Mouse (Mus musculus) hindbrain, embryonic 13.5 days (tissue): Measurements from ENCODE around the gene Zer1. TPM values are rescaled to one million over a fixed set of nuclear protein-coding genes. Genes with fewer than 3 reads are reported as not detected.
"Not testable (repeated sequence)": the region's sequence is repeated elsewhere in the genome, so short reads cannot be mapped to it uniquely, and the experiment has no call there.

Source experiments
- ATAC-seq: fragments of 200-750 bp; cut with Nextera tagmentation; 2 replicates; pipeline ENCODE4 v1.8.0; 2017; ENCODE audit warnings: moderate TSS enrichment; ENCODE audit not compliant: low FRiP score
- H3K27ac ChIP-seq: fragments of 300-500 bp; sonication (generic); 2 replicates; pipeline ENCODE4 v1.5.1; 2015; ENCODE audit warnings: inconsistent platforms, mild to moderate bottlenecking, moderate library complexity
- H3K27me3 ChIP-seq: fragments of 300-500 bp; sonication (generic); 2 replicates; pipeline ENCODE4 v1.6.1; 2015; ENCODE audit warnings: mild to moderate bottlenecking, inconsistent platforms
- H3K36me3 ChIP-seq: fragments of 300-500 bp; sonication (generic); 2 replicates; pipeline ENCODE4 v1.6.1; 2015; ENCODE audit warnings: mild to moderate bottlenecking, inconsistent platforms
- H3K4me1 ChIP-seq: fragments of 300-500 bp; sonication (generic); replicated peaks from 2 replicates; pipeline ENCODE4 v1.6.1; 2015; ENCODE audit warnings: inconsistent platforms
- H3K4me2 ChIP-seq: fragments of 300-500 bp; sonication (generic); 2 replicates; pipeline ENCODE4 v1.6.1; 2015; ENCODE audit warnings: inconsistent platforms, mild to moderate bottlenecking, moderate library complexity
- H3K4me3 ChIP-seq: fragments of 300-500 bp; sonication (generic); 2 replicates; pipeline ENCODE4 v1.5.1; 2015; ENCODE audit warnings: mild to moderate bottlenecking, inconsistent platforms
- H3K9ac ChIP-seq: fragments of 300-500 bp; sonication (generic); 2 replicates; pipeline ENCODE4 v1.6.1; 2015; ENCODE audit warnings: mild to moderate bottlenecking, inconsistent platforms
- H3K9me3 ChIP-seq: fragments of 300-500 bp; sonication (generic); 2 replicates; pipeline ENCODE4 v1.6.1; 2016; ENCODE audit warnings: inconsistent platforms
- WGBS: fragments of 180-500 bp; shearing (Covaris S2); methylation state at CpG from one replicate; pipeline ENCODE4 v1.1.7; 2015; 5-methylcytosine and 5-hydroxymethylcytosine counted together
- polyA plus RNA-seq: library from polyadenylated mRNA; unstranded; fragments of >200 nt; fragmentation: Nextera tagmentation; extraction: Ambion mirVana; gene quantifications from 2 replicates; pipeline ENCODE4 v1.2.1, GENCODE M21; 2015

Gene Zer1
- polyA plus RNA-seq, 1 experiment from 2014 or later, result 14.1 TPM

GRCm38 (mm10) chr2:30144436-30144835 is 20.1 kb upstream of the Zer1 start:
- no peak for ATAC-seq
- Histone ChIP-seq H3K36me3 (peaks cover 91% of the 10 kb centered on the region), H3K4me2 (no peak overlapping the region), H3K27me3 (no peaks in the 10 kb centered on the region), H3K9ac (0 out of 2 replicates have a peak overlapping the region, but pooled peaks have one; percentile 35), H3K27ac (no peak overlapping the region), H3K9me3 (no peaks in the 10 kb centered on the region), H3K4me3 (no peak overlapping the region), H3K4me1 (no peaks in the 10 kb centered on the region; the same call in 1 of the 2 replicates)
- WGBS, result 95% methylated on average over 4 of the region's 4 CpGs

GRCm38 (mm10) chr2:30140021-30140420 is 15.6 kb upstream of the Zer1 start:
- 92% methylated on average over 4 of the region's 4 CpGs for WGBS
- not testable (repeated sequence) for H3K9ac ChIP-seq, H3K4me2 ChIP-seq, H3K27ac ChIP-seq, H3K27me3 ChIP-seq, H3K9me3 ChIP-seq, H3K4me3 ChIP-seq, ATAC-seq
- peaks cover 87% of the 10 kb centered on the region for H3K36me3 ChIP-seq
- H3K4me1 ChIP-seq, result peaks cover 15% of the 10 kb centered on the region

- H3K9ac ChIP-seq, result no peak overlapping the region
- no peaks in the 10 kb centered on the region for H3K9me3 ChIP-seq
- 95% methylated on average over 10 of the region's 10 CpGs for WGBS
- peaks cover 31% of the 10 kb centered on the region for H3K4me1 ChIP-seq
- H3K27me3 ChIP-seq, result no peaks in the 10 kb centered on the region
- no peak overlapping the region for H3K4me3 ChIP-seq
- ATAC-seq, result no peak
- H3K36me3 ChIP-seq, result peaks cover 52% of the 10 kb centered on the region
- no peak overlapping the region for H3K27ac ChIP-seq
- H3K4me2 ChIP-seq, result no peak overlapping the region
These were observed 12.1 kb upstream of the Zer1 start for GRCm38 (mm10) chr2:30136458-30136857.

DNA sequence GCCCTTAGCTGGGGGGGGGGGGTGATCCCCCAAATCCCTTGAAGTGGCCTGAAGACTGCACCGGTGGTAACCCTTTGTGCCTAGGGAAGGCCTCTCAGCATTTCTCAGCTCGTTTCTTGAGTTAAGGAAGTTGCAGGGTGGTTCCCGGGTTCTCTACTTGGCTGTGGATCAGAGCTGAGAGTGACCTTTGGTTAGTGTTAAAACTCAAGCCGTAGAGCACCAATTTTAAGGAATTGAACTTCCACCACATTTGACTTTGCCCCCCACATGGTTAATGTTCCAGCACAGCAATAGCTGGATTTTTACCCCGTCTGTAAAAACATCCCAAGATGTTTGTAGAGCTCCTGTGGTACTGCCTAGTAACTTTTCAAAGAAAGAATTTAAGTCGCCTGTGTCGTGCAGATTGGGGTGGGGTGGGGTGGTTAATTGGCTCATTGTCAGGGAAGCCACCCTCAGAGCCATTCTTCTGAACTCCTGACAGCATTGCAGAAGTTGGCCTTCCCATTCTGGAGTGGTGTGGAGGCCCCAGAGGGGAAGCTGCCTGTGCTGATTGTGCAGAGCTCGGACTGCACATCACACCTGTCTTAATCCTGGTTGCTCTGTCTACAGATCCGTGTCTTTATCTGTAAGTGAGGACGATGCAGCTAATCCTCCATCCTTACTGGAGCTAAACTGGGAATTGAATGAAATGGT is 10.7 kb upstream of the Zer1 start:
- ATAC-seq, result no peak
- H3K27ac ChIP-seq, result no peak overlapping the region; the same call in 1 of the 2 replicates

DNA sequence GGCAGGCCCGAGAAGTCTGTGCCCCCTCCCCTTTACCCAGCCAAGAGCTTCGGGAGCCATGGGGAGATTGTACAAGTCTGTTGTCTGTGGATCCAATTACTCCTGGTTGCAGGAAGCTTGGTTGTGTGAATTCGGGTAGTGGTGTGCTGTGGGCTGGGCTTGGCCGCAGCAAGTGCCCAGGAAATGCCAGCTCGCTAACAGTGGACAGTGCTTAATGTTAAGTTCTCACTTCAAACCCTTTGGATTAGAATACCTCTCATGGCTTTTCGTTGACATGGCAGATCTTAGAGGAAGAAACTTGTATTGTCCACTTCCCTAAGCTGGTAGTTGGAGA is 10.0 kb upstream of the Zer1 start:
- ATAC-seq, result no peak
- Histone ChIP-seq H3K36me3 (peaks cover 35% of the 10 kb centered on the region), H3K27ac (peak overlapping the region; percentile 88), H3K4me2 (peak overlapping the region; percentile 97), H3K9me3 (no peaks in the 10 kb centered on the region), H3K27me3 (no peaks in the 10 kb centered on the region), H3K9ac (peak overlapping the region; percentile 89), H3K4me3 (peak overlapping the region; percentile 74), H3K4me1 (peaks cover 31% of the 10 kb centered on the region)
- WGBS, result 41% methylated on average over 6 of the region's 6 CpGs

More for the DNA sequence above, 10.7 kb upstream of the Zer1 start:
- H3K36me3 ChIP-seq, result peaks cover 38% of the 10 kb centered on the region
- peak overlapping the region; percentile 74 for H3K4me3 ChIP-seq
- peak overlapping the region; percentile 97 for H3K4me2 ChIP-seq
- H3K4me1 ChIP-seq, result peaks cover 31% of the 10 kb centered on the region
- H3K9ac ChIP-seq, result peak overlapping the region; percentile 89
- H3K27me3 ChIP-seq, result no peaks in the 10 kb centered on the region
- WGBS, result 52% methylated on average over 10 of the region's 10 CpGs
- H3K9me3 ChIP-seq, result no peaks in the 10 kb centered on the region

DNA sequence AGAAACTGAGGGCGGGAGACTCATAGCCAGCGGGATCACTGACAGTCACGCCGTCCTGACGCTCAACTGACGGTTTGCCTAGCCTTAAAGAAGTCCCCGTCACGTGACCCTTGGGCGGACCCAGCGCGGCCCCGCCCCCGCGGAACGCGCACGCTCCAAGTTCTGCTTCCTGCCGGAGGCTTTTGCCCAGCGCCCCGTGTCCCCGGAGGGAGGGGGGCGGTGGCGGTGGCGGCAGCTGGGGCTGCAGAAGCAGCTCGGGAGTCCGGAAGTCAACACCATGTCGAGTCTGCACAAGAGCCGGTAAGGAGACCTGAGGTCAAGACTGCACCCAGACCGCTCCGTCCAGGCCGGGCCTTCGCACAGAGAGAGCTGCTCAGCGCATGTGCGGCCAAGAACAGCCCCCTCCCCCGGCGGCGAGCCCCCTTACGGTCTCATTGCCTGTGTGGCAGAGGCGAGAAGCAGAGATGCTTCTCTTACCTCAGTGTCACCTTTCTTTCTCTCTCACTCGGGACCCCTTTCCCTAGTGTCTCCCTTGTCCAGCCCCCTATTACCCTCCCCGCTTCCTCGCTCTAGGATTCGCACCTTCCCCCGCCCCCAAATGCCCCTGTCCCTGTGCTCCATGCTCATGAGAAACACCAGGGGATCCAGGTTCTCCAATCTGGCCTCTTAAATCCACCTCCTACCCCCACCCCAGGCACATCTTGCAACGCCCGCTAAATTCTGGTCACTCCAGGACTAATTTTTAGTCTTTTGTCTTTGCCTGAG is 9.4 kb upstream of the Zer1 start, which contains the start of gene Tbc1d13:
Tbc1d13 (plus strand) TSS at position 134 of the 765 bp plus-strand sequence.
- Histone ChIP-seq H3K36me3 (peaks cover 32% of the 10 kb centered on the region), H3K9ac (peak within 1 kb of the TSS; percentile 89), H3K4me1 (peaks cover 31% of the 10 kb centered on the region), H3K9me3 (no peaks in the 10 kb centered on the region), H3K4me2 (peak within 1 kb of the TSS; percentile 97), H3K27ac (peak within 1 kb of the TSS; percentile 88), H3K27me3 (no peaks in the 10 kb centered on the region), H3K4me3 (peak within 1 kb of the TSS; percentile 74)
- ATAC-seq, result peak; percentile 91
- under 1% methylated on average over 46 of the region's 46 CpGs for WGBS

DNA sequence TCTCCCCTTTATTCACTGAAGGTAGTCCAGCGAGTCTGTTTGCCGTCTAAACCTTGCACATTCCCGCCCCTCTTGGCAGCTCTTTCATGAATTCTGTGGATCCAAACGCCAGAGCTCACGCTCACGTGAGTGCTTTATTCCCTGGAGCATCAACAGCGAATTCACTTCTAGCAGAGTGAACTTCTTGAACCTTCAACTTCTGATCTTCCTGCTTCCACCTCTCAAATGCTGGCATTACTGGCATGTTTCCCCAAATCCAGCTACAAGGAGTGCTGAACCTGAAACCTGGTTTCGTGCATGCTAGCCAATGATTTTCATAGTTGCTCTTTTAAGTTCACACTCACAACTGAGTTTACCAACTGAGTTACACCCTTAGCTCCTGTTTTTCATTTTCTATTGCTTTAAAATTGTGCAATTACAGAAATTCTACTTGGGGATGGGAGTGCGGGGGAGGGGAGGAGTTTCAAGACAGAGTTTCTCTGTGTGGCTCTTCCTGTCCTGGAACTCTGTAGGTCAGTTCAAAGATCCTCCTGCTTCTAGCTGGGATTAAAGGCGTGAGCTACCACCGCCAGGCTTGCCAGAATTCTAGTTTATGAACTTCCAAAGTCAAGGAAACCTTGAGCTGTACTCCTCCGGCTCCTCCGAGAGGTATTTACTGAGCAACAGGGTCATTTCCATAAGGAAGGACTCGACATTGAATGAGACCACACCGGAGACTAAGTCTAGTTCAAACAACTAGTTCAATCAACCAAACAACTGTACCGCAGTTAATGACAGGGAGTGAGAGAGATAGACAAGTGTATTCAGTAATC is 8.6 kb upstream of the Zer1 start:
- Histone ChIP-seq H3K27ac (peak overlapping the region; percentile 88), H3K9me3 (no peaks in the 10 kb centered on the region), H3K4me3 (peak overlapping the region; percentile 74), H3K4me1 (peaks cover 31% of the 10 kb centered on the region), H3K27me3 (no peaks in the 10 kb centered on the region), H3K4me2 (peak overlapping the region; percentile 97), H3K36me3 (peaks cover 27% of the 10 kb centered on the region), H3K9ac (peak overlapping the region; percentile 89)
- peak; percentile 26 for ATAC-seq
- 29% methylated on average over 16 of the region's 16 CpGs for WGBS

- not testable (repeated sequence) for H3K9me3 ChIP-seq, H3K4me3 ChIP-seq
- 78% methylated on average over 5 of the region's 5 CpGs for WGBS
These were observed 6.9 kb upstream of the Zer1 start for GRCm38 (mm10) chr2:30131240-30131639.

DNA sequence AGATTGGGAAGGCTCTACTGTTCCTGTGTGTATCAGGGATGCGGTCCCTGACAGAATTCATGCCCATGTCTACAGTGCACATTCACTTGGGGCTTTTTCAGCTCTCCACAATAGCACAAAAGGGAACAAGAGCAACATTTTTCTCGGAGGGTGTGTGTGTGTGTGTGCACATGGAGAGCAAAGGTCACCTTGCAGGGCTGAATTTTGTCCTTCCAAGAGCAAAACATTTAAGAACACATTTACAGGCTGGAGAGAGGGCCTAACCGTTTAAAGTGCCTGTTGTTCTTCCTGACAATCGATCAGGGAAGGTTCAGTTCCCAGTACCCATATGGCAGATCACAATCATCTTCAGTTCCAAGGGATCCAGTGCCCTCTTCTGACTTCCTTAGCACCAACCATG is 5.8 kb upstream of the Zer1 start:
- H3K27ac ChIP-seq, result no peak overlapping the region
- H3K9me3 ChIP-seq, result no peaks in the 10 kb centered on the region
- ATAC-seq, result no peak
- WGBS, result 89% methylated on average over 4 of the region's 4 CpGs
- H3K9ac ChIP-seq, result no peak overlapping the region
- H3K27me3 ChIP-seq, result no peaks in the 10 kb centered on the region
- H3K4me3 ChIP-seq, result no peak overlapping the region
- peaks cover 20% of the 10 kb centered on the region for H3K4me1 ChIP-seq
- no peak overlapping the region for H3K4me2 ChIP-seq
- peaks cover under 1% of the 10 kb centered on the region; the same call in 1 of the 2 replicates for H3K36me3 ChIP-seq

More at GRCm38 (mm10) chr2:30131240-30131639, 6.9 kb upstream of the Zer1 start:
- Histone ChIP-seq H3K4me1 (peaks cover 28% of the 10 kb centered on the region), H3K36me3 (peaks cover 11% of the 10 kb centered on the region)
- H3K9ac ChIP-seq, H3K4me2 ChIP-seq, H3K27ac ChIP-seq, ATAC-seq, H3K27me3 ChIP-seq: not testable (repeated sequence)

GRCm38 (mm10) chr2:30128789-30129188 is 4.4 kb upstream of the Zer1 start:
- Histone ChIP-seq H3K9me3 (no peaks in the 10 kb centered on the region), H3K27ac (no peak overlapping the region), H3K27me3 (no peaks in the 10 kb centered on the region), H3K4me2 (no peak overlapping the region), H3K9ac (no peak overlapping the region), H3K4me1 (peaks cover 16% of the 10 kb centered on the region), H3K36me3 (no peaks in the 10 kb centered on the region), H3K4me3 (no peak overlapping the region)
- ATAC-seq, result no peak
- 40% methylated on average over 2 of the region's 2 CpGs for WGBS

DNA sequence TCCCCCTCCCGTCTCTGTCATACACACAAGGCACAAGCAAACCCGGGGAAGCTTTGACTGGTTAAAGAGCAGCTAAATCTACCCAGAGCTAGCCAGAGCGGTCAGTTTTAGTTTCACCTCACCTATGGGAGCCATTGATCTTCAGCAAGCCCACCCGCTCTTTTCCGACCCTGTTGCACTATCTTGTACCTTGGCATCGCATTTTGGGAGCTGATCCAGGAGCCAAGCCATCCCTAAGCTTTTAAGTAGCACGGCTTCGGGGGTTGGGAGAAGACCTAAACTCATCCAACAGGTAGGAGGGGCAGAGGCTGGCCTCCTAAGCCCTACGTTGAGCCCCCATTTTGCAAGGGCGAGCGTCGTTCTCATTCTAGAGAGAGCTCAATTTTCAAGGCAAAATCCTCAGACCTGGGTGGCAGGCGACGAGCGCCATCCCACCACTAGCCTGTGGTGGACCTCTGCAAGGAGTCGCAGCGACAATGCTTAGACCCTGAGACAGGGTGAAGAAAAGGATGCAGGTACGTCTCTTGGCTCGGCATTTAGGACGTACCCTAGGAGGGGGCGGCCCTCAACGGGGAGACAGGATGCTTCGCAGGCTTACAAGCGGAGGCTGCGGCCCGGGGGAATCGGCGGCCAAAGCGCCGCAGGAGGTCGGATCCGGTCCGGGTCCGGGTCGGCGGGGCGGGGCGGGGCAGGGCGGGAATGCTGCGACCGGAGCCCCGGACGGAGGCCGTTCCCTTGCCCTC is 485 bp downstream of the Zer1 start:
- peak overlapping the region; percentile 93 for H3K4me2 ChIP-seq
- peak overlapping the region; percentile 94 for H3K27ac ChIP-seq
- H3K9ac ChIP-seq, result peak overlapping the region; percentile 87
- WGBS, result 1% methylated on average over 44 of the region's 44 CpGs
- no peaks in the 10 kb centered on the region for H3K27me3 ChIP-seq
- H3K36me3 ChIP-seq, result peaks cover 13% of the 10 kb centered on the region
- peak; percentile 67 for ATAC-seq
- peaks cover 52% of the 10 kb centered on the region for H3K4me1 ChIP-seq
- peak overlapping the region; percentile 70 for H3K4me3 ChIP-seq
- no peaks in the 10 kb centered on the region for H3K9me3 ChIP-seq
